Mouse (Mus musculus) intestine, embryonic 14.5 days (tissue): Measurements from ENCODE around the gene Fam173b. TPM values are rescaled to one million over a fixed set of nuclear protein-coding genes. Genes with fewer than 3 reads are reported as not detected.

Source experiments
- ATAC-seq: fragments of 200-750 bp; cut with Nextera tagmentation; replicated peaks from 2 replicates; pipeline ENCODE4 v1.8.0; 2017; ENCODE audit warnings: low read depth, moderate number of reproducible peaks, moderate TSS enrichment, moderate library complexity; ENCODE audit not compliant: low FRiP score, low TSS enrichment
- DNase-seq: peaks from one replicate; pipeline ENCODE4 v3.0.0-alpha.2; 2018; ENCODE audit warnings: low spot score
- H3K27ac ChIP-seq: fragments of 300-500 bp; sonication (generic); 2 replicates; pipeline ENCODE4 v1.5.1; 2014; ENCODE audit warnings: low read depth, mild to moderate bottlenecking, control low read depth
- H3K27me3 ChIP-seq: fragments of 300-500 bp; sonication (generic); replicated peaks from 2 replicates; pipeline ENCODE4 v1.6.1; 2014; ENCODE audit warnings: low read length, control low read depth; ENCODE audit not compliant: control insufficient read depth, insufficient read depth
- H3K36me3 ChIP-seq: fragments of 300-500 bp; sonication (generic); 2 replicates; pipeline ENCODE4 v1.6.1; 2014; ENCODE audit warnings: low read length, control low read depth; ENCODE audit not compliant: control insufficient read depth, insufficient read depth
- H3K4me1 ChIP-seq: fragments of 300-500 bp; sonication (generic); replicated peaks from 2 replicates; pipeline ENCODE4 v1.6.1; 2014; ENCODE audit warnings: low read length, control low read depth, mixed read lengths; ENCODE audit not compliant: control insufficient read depth, insufficient read depth
- H3K4me2 ChIP-seq: fragments of 300-500 bp; sonication (generic); 2 replicates; pipeline ENCODE4 v1.6.1; 2014; ENCODE audit warnings: low read length
- H3K4me3 ChIP-seq: fragments of 300-500 bp; sonication (generic); 2 replicates; pipeline ENCODE4 v1.5.1; 2014; ENCODE audit warnings: low read depth, low read length, control low read depth, mixed read lengths
- H3K9ac ChIP-seq: fragments of 300-500 bp; sonication (generic); 2 replicates; pipeline ENCODE4 v1.6.1; 2014; ENCODE audit warnings: mild to moderate bottlenecking, low read length
- H3K9me3 ChIP-seq: fragments of 300-500 bp; sonication (generic); 2 replicates; pipeline ENCODE4 v1.6.1; 2016; ENCODE audit warnings: low read length, control low read depth; ENCODE audit not compliant: control insufficient read depth
- WGBS: fragments of 180-500 bp; shearing (Covaris S2); extraction: QIAGEN DNeasy Blood & Tissue Kit; methylation state at CpG from one replicate; pipeline ENCODE4 v1.1.7; 2014; 5-methylcytosine and 5-hydroxymethylcytosine counted together
- polyA plus RNA-seq: library from polyadenylated mRNA; unstranded; fragments of >200 nt; fragmentation: Nextera tagmentation; extraction: Ambion mirVana; gene quantifications from 2 replicates; pipeline ENCODE4 v1.2.1, GENCODE M21; 2014

Fam173b gene
- polyA plus RNA-seq, 1 experiment from 2014 or later, result 16.5 TPM

DNA sequence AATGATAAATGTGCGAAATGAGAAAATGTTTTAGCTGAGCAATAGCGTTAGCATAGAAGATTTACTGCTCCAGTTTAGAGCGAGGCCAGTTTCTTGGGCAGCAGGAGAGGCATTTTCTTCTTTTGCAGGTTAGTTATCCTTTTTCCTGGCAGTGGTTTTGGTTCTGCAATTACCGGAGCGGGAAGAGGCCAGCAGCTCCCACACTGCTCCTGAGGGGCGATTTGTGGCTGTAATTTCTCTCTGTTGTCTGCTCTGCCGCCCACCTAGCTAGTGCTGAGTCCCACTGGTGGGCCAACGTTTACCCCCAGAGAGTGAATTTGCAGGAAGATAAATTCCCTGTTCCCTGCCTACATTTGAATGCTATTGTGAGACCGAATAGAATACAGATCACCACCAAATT lies 59.2 kb downstream of the Fam173b start:
- no peaks in the 10 kb centered on the region for H3K36me3 ChIP-seq
- no peak overlapping the region for H3K4me3 ChIP-seq
- no peak overlapping the region for H3K27ac ChIP-seq
- WGBS, result 71% methylated on average over 9 of the region's 9 CpGs
- DNase-seq (no peak), ATAC-seq (no peak)
- H3K9me3 ChIP-seq, result no peaks in the 10 kb centered on the region
- H3K4me1 ChIP-seq, result no peaks in the 10 kb centered on the region
- no peaks in the 10 kb centered on the region for H3K27me3 ChIP-seq
- H3K9ac ChIP-seq, result no peak overlapping the region
- no peak overlapping the region for H3K4me2 ChIP-seq

- DNase-seq (no peak), ATAC-seq (no peak)
- WGBS, result 83% methylated on average over 4 of the region's 4 CpGs
- Histone ChIP-seq H3K9me3 (no peaks in the 10 kb centered on the region), H3K4me1 (no peaks in the 10 kb centered on the region), H3K9ac (no peak overlapping the region), H3K36me3 (no peaks in the 10 kb centered on the region), H3K4me3 (no peak overlapping the region), H3K4me2 (no peak overlapping the region), H3K27me3 (no peaks in the 10 kb centered on the region), H3K27ac (no peak overlapping the region)
Observed at GRCm38 (mm10) chr15:31661802-31662201, 60.1 kb downstream of the Fam173b start.

GRCm38 (mm10) chr15:31663074-31663473 lies 61.4 kb downstream of the Fam173b start:
- Histone ChIP-seq H3K36me3 (no peaks in the 10 kb centered on the region), H3K27ac (no peak overlapping the region), H3K9ac (no peak overlapping the region), H3K4me3 (no peak overlapping the region), H3K9me3 (no peaks in the 10 kb centered on the region), H3K4me2 (no peak overlapping the region), H3K4me1 (no peaks in the 10 kb centered on the region), H3K27me3 (no peaks in the 10 kb centered on the region)
- ATAC-seq, result no peak
- no peak for DNase-seq
- 65% methylated on average over 3 of the region's 3 CpGs for WGBS

Other genes with a start within 250 kb of the Fam173b start
- 0.41 and 0.47 TPM in 2 replicates for gene Ankrd33b, start 234.1 kb upstream of the Fam173b start, polyA plus RNA-seq
- 1.5 and 1.8 TPM in 2 replicates for gene Ropn1l, start 148.1 kb upstream of the Fam173b start, polyA plus RNA-seq
- 36.2 and 39.6 TPM in 2 replicates for gene March6, start 70.8 kb upstream of the Fam173b start, polyA plus RNA-seq
- 10.0 and 12.0 TPM in 2 replicates for gene Cmbl, start 36.5 kb upstream of the Fam173b start, polyA plus RNA-seq
- gene Cct5, start within 50 bp of the Fam173b start, polyA plus RNA-seq, result 599 and 621 TPM in 2 replicates